Mouse (Mus musculus): ENCODE results near the gene Man2a1.

Gene Man2a1

GRCm38 (mm10) chr17:64764175-64765122 is 163.9 kb downstream of the Man2a1 start:
- no peak for DNase-seq

- DNase-seq = no peak
These were observed 164.8 kb downstream of the Man2a1 start for GRCm38 (mm10) chr17:64765286-64765685.

GRCm38 (mm10) chr17:64766507-64766906 is 166.0 kb downstream of the Man2a1 start:
- no peak for DNase-seq

- DNase-seq = no peak
These were observed 169.7 kb downstream of the Man2a1 start for GRCm38 (mm10) chr17:64770277-64770676.

- DNase-seq = no peak
These were observed 172.1 kb downstream of the Man2a1 start for GRCm38 (mm10) chr17:64772611-64773010.

GRCm38 (mm10) chr17:64774218-64774617 is 173.7 kb downstream of the Man2a1 start:
- DNase-seq = no peak

GRCm38 (mm10) chr17:64778300-64778699 is 177.8 kb downstream of the Man2a1 start:
- DNase-seq = no peak

- no peak for DNase-seq
These were observed 178.2 kb downstream of the Man2a1 start for GRCm38 (mm10) chr17:64778756-64779155.

- no peak for DNase-seq
These were observed 180.4 kb downstream of the Man2a1 start for GRCm38 (mm10) chr17:64780753-64781490.

GRCm38 (mm10) chr17:64782307-64782706 is 181.8 kb downstream of the Man2a1 start:
- no peak for DNase-seq

- DNase-seq = no peak
These were observed 185.4 kb downstream of the Man2a1 start for GRCm38 (mm10) chr17:64785961-64786360.

GRCm38 (mm10) chr17:64788301-64788700 is 187.8 kb downstream of the Man2a1 start:
- no peak for DNase-seq

- no peak for DNase-seq
These were observed 188.6 kb downstream of the Man2a1 start for GRCm38 (mm10) chr17:64789175-64789574.

GRCm38 (mm10) chr17:64792076-64792475 is 191.5 kb downstream of the Man2a1 start:
- DNase-seq = no peak

GRCm38 (mm10) chr17:64792623-64793022 is 192.1 kb downstream of the Man2a1 start:
- DNase-seq = no peak

GRCm38 (mm10) chr17:64802168-64802955 is 201.8 kb downstream of the Man2a1 start:
- no peak for DNase-seq

GRCm38 (mm10) chr17:64802956-64803275 is 202.4 kb downstream of the Man2a1 start:
- DNase-seq = no peak

Data from right cerebral cortex, adult 18-20 months (tissue).